Mouse (Mus musculus) testis, adult 2 months (tissue): ENCODE measurements around the gene Josd2.

Source experiments
- CTCF ChIP-seq: fragments of 200-500 bp; IDR thresholded peaks from 2 replicates; pipeline ENCODE4 v1.5.1; 2012; ENCODE audit warnings: low read depth, mild to moderate bottlenecking, inconsistent platforms, low read length, moderate library complexity; ENCODE audit not compliant: control insufficient read depth, insufficient read depth, insufficient replicate concordance
- POLR2A ChIP-seq: fragments of 200-500 bp; IDR thresholded peaks from 2 replicates; pipeline ENCODE4 v1.6.1; 2012; ENCODE audit warnings: low read depth, mild to moderate bottlenecking, inconsistent platforms, low read length, moderate library complexity; ENCODE audit not compliant: control insufficient read depth

GRCm38 (mm10) chr7:44460067-44460466 lies 7.7 kb upstream of the Josd2 start:
- TF ChIP-seq POLR2A (no peak), CTCF (no peak)
